Mouse (Mus musculus): ENCODE results near the gene Lhx3. TPM values are rescaled to one million over a fixed set of nuclear protein-coding genes. Genes with fewer than 3 reads are reported as not detected.
A peak's percentile ranks its signal among the peaks of the same experiment; 100 is the strongest.

Gene Lhx3
- polyA plus RNA-seq, 1 experiment = not detected

DNA sequence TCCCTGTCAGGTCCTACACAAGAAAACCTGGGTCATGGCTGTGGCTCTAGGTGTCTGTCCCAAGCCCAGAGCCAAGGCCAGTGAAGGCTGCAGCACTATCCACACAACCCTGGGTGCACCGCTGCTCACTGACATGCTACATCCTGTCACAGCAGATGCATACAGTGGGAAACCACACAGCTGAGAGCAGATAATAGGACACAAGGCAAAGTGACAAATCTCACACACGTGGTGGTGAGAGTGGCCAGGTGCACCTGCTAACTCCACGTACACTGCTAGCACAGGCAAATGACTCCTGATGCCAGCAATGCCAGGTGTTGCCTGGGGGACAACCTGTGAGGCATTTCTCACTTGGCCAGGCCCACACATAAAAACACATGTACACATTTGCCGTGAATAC, 17.2 kb upstream of the Lhx3 start:
- H3K36me3 ChIP-seq (ENCODE audit: control insufficient read depth, insufficient read depth, low read length) = no peaks in the 10 kb centered on the region
- no peak overlapping the region for H3K27ac ChIP-seq (ENCODE audit: insufficient read depth, low read depth, low read length)
- DNase-seq = no peak
- no peaks in the 10 kb centered on the region for H3K4me1 ChIP-seq (ENCODE audit: control insufficient read depth, insufficient read depth, low read length)
- TF ChIP-seq POLR2A (IDR thresholded peaks at IDR 0.05; ENCODE audit: low read depth, low read length) (no peak), CTCF (conservative IDR thresholded peaks at IDR 0.05; ENCODE audit: insufficient read depth, insufficient read length, low read depth, low read length) (no peak)
- H3K27me3 ChIP-seq (replicated peaks; ENCODE audit: control insufficient read depth, insufficient read depth, low read length) = no peaks in the 10 kb centered on the region
- no peak overlapping the region for H3K4me3 ChIP-seq (ENCODE audit: insufficient read depth, low read depth, low read length)
- WGBS = 96% methylated on average over 4 of the region's 4 CpGs

DNA sequence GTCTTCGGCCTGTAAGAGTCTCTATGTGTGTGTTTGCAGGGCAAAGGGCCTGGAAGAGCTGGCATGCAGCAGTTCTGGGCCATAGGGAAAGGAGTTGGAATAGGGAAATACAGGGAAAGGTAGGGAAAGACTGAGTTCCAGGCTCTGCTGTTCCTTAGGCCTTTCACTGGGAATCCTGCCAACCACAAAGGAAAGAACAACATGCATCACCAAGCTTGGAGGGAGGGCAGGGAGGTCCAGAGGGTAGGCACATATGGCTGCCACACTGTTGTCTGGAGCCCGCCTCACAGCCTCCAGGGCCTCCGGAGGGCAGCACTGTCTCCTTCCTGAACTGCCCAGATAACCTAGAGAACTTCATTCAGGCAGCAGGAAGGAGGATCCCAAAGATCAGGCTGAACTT, 15.9 kb upstream of the Lhx3 start:
- Histone ChIP-seq H3K36me3 (ENCODE audit: control insufficient read depth, insufficient read depth, low read length) (no peaks in the 10 kb centered on the region), H3K4me3 (ENCODE audit: insufficient read depth, low read depth, low read length) (no peak overlapping the region), H3K27me3 (replicated peaks; ENCODE audit: control insufficient read depth, insufficient read depth, low read length) (no peaks in the 10 kb centered on the region), H3K4me1 (ENCODE audit: control insufficient read depth, insufficient read depth, low read length) (no peaks in the 10 kb centered on the region), H3K27ac (ENCODE audit: insufficient read depth, low read depth, low read length) (no peak overlapping the region)
- 79% methylated on average over 3 of the region's 3 CpGs for WGBS
- no peak for DNase-seq
- 0 out of 2 replicates have a peak, but pooled peaks have one; percentile 3 for TF ChIP-seq CTCF (conservative IDR thresholded peaks at IDR 0.05; ENCODE audit: insufficient read depth, insufficient read length, low read depth, low read length)
- no peak for TF ChIP-seq POLR2A (IDR thresholded peaks at IDR 0.05; ENCODE audit: low read depth, low read length)

DNA sequence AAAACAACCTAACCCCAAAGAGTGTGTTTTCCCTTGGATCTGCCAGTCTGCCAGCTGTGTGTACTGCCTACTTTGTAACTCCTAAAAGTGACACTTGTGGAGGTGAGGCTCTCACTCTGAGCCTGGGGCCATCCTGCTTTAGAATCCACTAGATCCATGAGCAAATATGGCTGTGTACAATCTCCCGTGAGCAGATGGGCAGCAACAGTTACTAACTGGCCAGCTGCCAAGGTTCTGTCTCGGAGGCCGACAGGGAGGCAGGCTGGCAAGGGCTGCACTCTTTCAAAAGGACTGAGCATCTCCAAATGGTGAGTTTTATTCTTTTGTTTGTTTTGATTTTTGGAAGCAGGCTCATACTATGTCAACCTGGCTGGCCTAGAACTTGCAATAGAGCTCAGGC, 6.4 kb upstream of the Lhx3 start:
- no peak for DNase-seq
- no peak for TF ChIP-seq POLR2A (IDR thresholded peaks at IDR 0.05; ENCODE audit: low read depth, low read length)
- TF ChIP-seq CTCF (conservative IDR thresholded peaks at IDR 0.05; ENCODE audit: insufficient read depth, insufficient read length, low read depth, low read length) = no peak
- no peak overlapping the region for H3K27ac ChIP-seq (ENCODE audit: insufficient read depth, low read depth, low read length)
- H3K4me1 ChIP-seq (ENCODE audit: control insufficient read depth, insufficient read depth, low read length) = no peaks in the 10 kb centered on the region
- peaks cover 1% of the 10 kb centered on the region; the same call in 1 of the 2 replicates for H3K36me3 ChIP-seq (ENCODE audit: control insufficient read depth, insufficient read depth, low read length)
- H3K4me3 ChIP-seq (ENCODE audit: insufficient read depth, low read depth, low read length) = no peak overlapping the region
- 31% methylated on average over 3 of the region's 3 CpGs for WGBS
- no peaks in the 10 kb centered on the region for H3K27me3 ChIP-seq (replicated peaks; ENCODE audit: control insufficient read depth, insufficient read depth, low read length)

DNA sequence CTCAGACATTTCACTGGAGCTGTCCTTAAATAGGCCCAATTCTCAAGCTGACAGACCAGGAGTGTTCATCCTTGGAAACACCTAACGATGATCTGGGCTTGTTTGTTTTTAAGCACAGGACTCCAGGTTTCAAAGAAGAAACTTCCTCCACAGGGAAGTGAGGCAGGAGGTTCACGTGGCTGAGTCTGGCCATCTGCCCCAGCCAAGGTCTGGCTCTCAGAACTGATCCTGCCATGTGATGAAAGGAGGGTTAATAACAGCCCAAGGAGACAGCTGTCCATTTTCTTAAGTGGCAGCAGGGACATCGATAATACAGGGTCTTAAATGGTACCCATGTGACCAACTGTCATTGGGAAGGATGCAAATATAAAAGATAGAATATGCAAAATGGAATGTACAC, 1.5 kb upstream of the Lhx3 start:
- Histone ChIP-seq H3K36me3 (ENCODE audit: control insufficient read depth, insufficient read depth, low read length) (0 out of 2 replicates have a peak, but pooled peaks cover 1% of the 10 kb centered on the region), H3K4me1 (ENCODE audit: control insufficient read depth, insufficient read depth, low read length) (no peaks in the 10 kb centered on the region; the same call in 1 of the 2 replicates), H3K27ac (ENCODE audit: insufficient read depth, low read depth, low read length) (no peak overlapping the region), H3K4me3 (ENCODE audit: insufficient read depth, low read depth, low read length) (no peak overlapping the region), H3K27me3 (replicated peaks; ENCODE audit: control insufficient read depth, insufficient read depth, low read length) (peaks cover 1% of the 10 kb centered on the region; the same call in 1 of the 2 replicates)
- WGBS = 90% methylated on average over 3 of the region's 3 CpGs
- TF ChIP-seq CTCF (conservative IDR thresholded peaks at IDR 0.05; ENCODE audit: insufficient read depth, insufficient read length, low read depth, low read length) (no peak), POLR2A (IDR thresholded peaks at IDR 0.05; ENCODE audit: low read depth, low read length) (no peak)
- DNase-seq = no peak

DNA sequence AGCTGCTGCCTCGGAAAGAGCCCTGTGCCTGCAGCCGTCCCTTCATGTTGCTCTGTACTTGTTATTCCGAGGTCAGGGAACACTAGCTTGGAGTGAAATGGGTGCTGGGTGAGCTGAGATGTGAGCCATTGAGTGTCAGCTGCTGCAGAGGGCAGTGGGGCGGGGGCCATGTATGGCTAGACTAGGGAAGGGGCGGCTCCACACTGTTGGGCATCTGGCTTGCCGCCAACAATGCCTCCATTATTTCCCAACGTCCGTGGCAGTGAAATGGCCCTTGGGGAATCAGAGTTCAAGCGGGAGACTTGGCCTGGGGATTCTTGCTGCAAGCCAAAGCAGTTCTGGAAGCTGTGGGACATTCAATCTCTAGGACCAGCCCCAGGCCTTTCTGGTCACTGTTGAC, 530 bp downstream of the Lhx3 start:
- WGBS = 11% methylated on average over 9 of the region's 9 CpGs
- H3K27ac ChIP-seq (ENCODE audit: insufficient read depth, low read depth, low read length) = no peak overlapping the region
- H3K4me1 ChIP-seq (ENCODE audit: control insufficient read depth, insufficient read depth, low read length) = no peaks in the 10 kb centered on the region; the same call in 1 of the 2 replicates
- H3K4me3 ChIP-seq (ENCODE audit: insufficient read depth, low read depth, low read length) = no peak overlapping the region
- DNase-seq = no peak
- peaks cover 1% of the 10 kb centered on the region; the same call in 1 of the 2 replicates for H3K27me3 ChIP-seq (replicated peaks; ENCODE audit: control insufficient read depth, insufficient read depth, low read length)
- TF ChIP-seq POLR2A (IDR thresholded peaks at IDR 0.05; ENCODE audit: low read depth, low read length) (no peak), CTCF (conservative IDR thresholded peaks at IDR 0.05; ENCODE audit: insufficient read depth, insufficient read length, low read depth, low read length) (no peak)
- no peaks in the 10 kb centered on the region for H3K36me3 ChIP-seq (ENCODE audit: control insufficient read depth, insufficient read depth, low read length)

DNA sequence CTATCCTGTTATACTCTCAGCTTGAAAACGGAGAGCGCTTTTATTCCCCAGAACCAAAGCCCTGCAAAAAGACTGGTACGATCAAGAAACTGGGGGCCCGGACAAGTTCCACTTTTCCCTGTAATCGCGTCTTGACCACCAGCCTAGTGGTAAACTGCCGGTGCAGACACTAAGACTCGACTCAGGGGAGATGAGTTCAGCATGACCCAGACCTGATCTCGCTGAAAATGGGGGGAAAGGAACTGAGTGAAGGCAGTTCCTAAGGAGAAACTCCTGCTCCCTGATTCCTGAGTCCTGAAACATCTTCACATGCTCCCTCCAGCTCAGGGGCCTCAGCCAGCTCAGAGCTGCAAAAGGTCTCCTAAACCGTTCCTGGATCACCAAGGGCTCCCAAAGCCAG, 2.3 kb downstream of the Lhx3 start:
- Histone ChIP-seq H3K27me3 (replicated peaks; ENCODE audit: control insufficient read depth, insufficient read depth, low read length) (peaks cover 1% of the 10 kb centered on the region; the same call in 1 of the 2 replicates), H3K36me3 (ENCODE audit: control insufficient read depth, insufficient read depth, low read length) (no peaks in the 10 kb centered on the region), H3K4me3 (ENCODE audit: insufficient read depth, low read depth, low read length) (no peak overlapping the region), H3K27ac (ENCODE audit: insufficient read depth, low read depth, low read length) (no peak overlapping the region), H3K4me1 (ENCODE audit: control insufficient read depth, insufficient read depth, low read length) (no peaks in the 10 kb centered on the region; the same call in 1 of the 2 replicates)
- 9% methylated on average over 10 of the region's 10 CpGs for WGBS
- DNase-seq = no peak
- TF ChIP-seq CTCF (conservative IDR thresholded peaks at IDR 0.05; ENCODE audit: insufficient read depth, insufficient read length, low read depth, low read length) = no peak
- no peak for TF ChIP-seq POLR2A (IDR thresholded peaks at IDR 0.05; ENCODE audit: low read depth, low read length)

DNA sequence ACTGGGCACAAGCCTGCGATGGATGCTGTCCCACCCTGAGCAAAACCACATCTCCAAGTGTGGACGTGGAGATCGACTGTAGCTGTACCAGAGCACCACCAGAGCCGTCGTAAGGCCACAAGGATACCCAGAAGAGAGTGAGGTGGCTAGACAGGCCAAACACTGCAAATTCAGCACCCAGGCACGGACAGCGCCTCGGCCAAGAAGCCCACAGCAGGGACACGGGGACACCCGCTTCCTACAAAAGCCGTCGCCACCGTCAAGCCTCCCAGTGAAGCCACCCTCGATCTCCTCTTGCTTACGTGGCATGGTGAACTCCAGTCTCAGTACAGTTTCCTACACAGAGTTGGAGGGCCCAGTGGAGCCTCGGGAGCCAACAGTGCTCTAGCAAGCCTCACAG, 3.0 kb downstream of the Lhx3 start:
- Histone ChIP-seq H3K4me3 (ENCODE audit: insufficient read depth, low read depth, low read length) (no peak overlapping the region), H3K4me1 (ENCODE audit: control insufficient read depth, insufficient read depth, low read length) (no peaks in the 10 kb centered on the region; the same call in 1 of the 2 replicates), H3K36me3 (ENCODE audit: control insufficient read depth, insufficient read depth, low read length) (no peaks in the 10 kb centered on the region), H3K27ac (ENCODE audit: insufficient read depth, low read depth, low read length) (no peak overlapping the region), H3K27me3 (replicated peaks; ENCODE audit: control insufficient read depth, insufficient read depth, low read length) (peaks cover 1% of the 10 kb centered on the region; the same call in 1 of the 2 replicates)
- 2% methylated on average over 16 of the region's 16 CpGs for WGBS
- no peak for DNase-seq
- TF ChIP-seq POLR2A (IDR thresholded peaks at IDR 0.05; ENCODE audit: low read depth, low read length) (no peak), CTCF (conservative IDR thresholded peaks at IDR 0.05; ENCODE audit: insufficient read depth, insufficient read length, low read depth, low read length) (no peak)

Measured in kidney, adult 2 months (tissue).